Mouse (Mus musculus) embryonic facial prominence, embryonic 14.5 days (tissue): ENCODE measurements at regions not wholly inside any gene's neighbourhood (a gene's known extent, or its start where the extent isn't known, plus 50 kb on each side); places are given as distances from the start of the nearest gene placed in this dataset.

Experiments
- ATAC-seq: fragments of 200-750 bp; cut with Nextera tagmentation; 2 replicates; pipeline ENCODE4 v1.8.0; 2017; ENCODE audit warnings: low read depth, moderate number of reproducible peaks, moderate TSS enrichment
- DNase-seq: peaks from one replicate; pipeline ENCODE4 v3.0.0-alpha.2; 2015; ENCODE audit warnings: low spot score
- H3K27ac ChIP-seq: fragments of 300-500 bp; sonication (generic); replicated peaks from 2 replicates; pipeline ENCODE4 v1.5.1; 2014; ENCODE audit warnings: low read depth, mild to moderate bottlenecking, low read length, moderate library complexity
- H3K27me3 ChIP-seq: fragments of 300-500 bp; sonication (generic); replicated peaks from 2 replicates; pipeline ENCODE4 v1.6.1; 2014; ENCODE audit warnings: low read length; ENCODE audit not compliant: control insufficient read depth, insufficient read depth
- H3K36me3 ChIP-seq: fragments of 300-500 bp; sonication (generic); 2 replicates; pipeline ENCODE4 v1.6.1; 2014; ENCODE audit warnings: low read length, mixed read lengths; ENCODE audit not compliant: control insufficient read depth, insufficient read depth
- H3K4me1 ChIP-seq: fragments of 300-500 bp; sonication (generic); 2 replicates; pipeline ENCODE4 v1.6.1; 2014; ENCODE audit warnings: antibody characterized with exemption, low read length; ENCODE audit not compliant: control insufficient read depth, insufficient read depth
- H3K4me2 ChIP-seq: fragments of 300-500 bp; sonication (generic); 2 replicates; pipeline ENCODE4 v1.6.1; 2014; ENCODE audit warnings: low read depth, mild to moderate bottlenecking, low read length, moderate library complexity, mixed read lengths
- H3K4me3 ChIP-seq: fragments of 300-500 bp; sonication (generic); 2 replicates; pipeline ENCODE4 v1.5.1; 2014; ENCODE audit warnings: low read depth, mild to moderate bottlenecking, low read length
- H3K9ac ChIP-seq: fragments of 300-500 bp; sonication (generic); 2 replicates; pipeline ENCODE4 v1.6.1; 2014; ENCODE audit warnings: low read depth, mild to moderate bottlenecking, low read length, moderate library complexity, mixed read lengths
- H3K9me3 ChIP-seq: fragments of 300-500 bp; sonication (generic); 2 replicates; pipeline ENCODE4 v1.6.1; 2016; ENCODE audit warnings: low read length; ENCODE audit not compliant: control insufficient read depth
- WGBS: fragments of 180-500 bp; shearing (Covaris S2); extraction: QIAGEN DNeasy Blood & Tissue Kit; methylation state at CpG from one replicate; pipeline ENCODE4 v1.1.7; 2014; 5-methylcytosine and 5-hydroxymethylcytosine counted together

GRCm38 (mm10) chr13:107100852-107101325 lies 79.0 kb upstream of the Kif2a start:
- 61% methylated on average over 6 of the region's 6 CpGs for WGBS
- H3K27me3 ChIP-seq = no peaks in the 10 kb centered on the region
- no peak overlapping the region for H3K9ac ChIP-seq
- DNase-seq (peak; percentile 30), ATAC-seq (peak; percentile 37; the same call in 1 of the 2 replicates)
- no peak overlapping the region; the same call in 1 of the 2 replicates for H3K4me2 ChIP-seq
- H3K4me1 ChIP-seq = no peaks in the 10 kb centered on the region
- H3K4me3 ChIP-seq = no peak overlapping the region
- no peak overlapping the region for H3K27ac ChIP-seq
- H3K36me3 ChIP-seq = no peaks in the 10 kb centered on the region
- H3K9me3 ChIP-seq = no peaks in the 10 kb centered on the region

- no peaks in the 10 kb centered on the region for H3K9me3 ChIP-seq
- DNase-seq (no peak), ATAC-seq (no peak)
- peaks cover 7% of the 10 kb centered on the region; the same call in 1 of the 2 replicates for H3K4me1 ChIP-seq
- no peak overlapping the region for H3K4me2 ChIP-seq
- no peak overlapping the region for H3K9ac ChIP-seq
- no peak overlapping the region for H3K4me3 ChIP-seq
- WGBS = 74% methylated on average over 3 of the region's 3 CpGs
- H3K27me3 ChIP-seq = no peaks in the 10 kb centered on the region
- no peak overlapping the region for H3K27ac ChIP-seq
- no peaks in the 10 kb centered on the region for H3K36me3 ChIP-seq
Measured at GRCm38 (mm10) chr13:107100116-107100515, 78.2 kb upstream of the Kif2a start.

- 83% methylated on average over 4 of the region's 4 CpGs for WGBS
- no peak overlapping the region for H3K4me3 ChIP-seq
- DNase-seq = no peak
- H3K27ac ChIP-seq = no peak overlapping the region
- H3K36me3 ChIP-seq = no peaks in the 10 kb centered on the region
- H3K4me2 ChIP-seq = no peak overlapping the region
- H3K9me3 ChIP-seq = no peaks in the 10 kb centered on the region
- no peak for ATAC-seq
- no peak overlapping the region for H3K9ac ChIP-seq
- H3K27me3 ChIP-seq = no peaks in the 10 kb centered on the region
- H3K4me1 ChIP-seq = peaks cover 12% of the 10 kb centered on the region; the same call in 1 of the 2 replicates
Measured at GRCm38 (mm10) chr13:107097005-107097404, 75.1 kb upstream of the Kif2a start.

- H3K4me3 ChIP-seq = no peak overlapping the region
- DNase-seq (peak; percentile 61), ATAC-seq (peak; percentile 76)
- no peaks in the 10 kb centered on the region for H3K9me3 ChIP-seq
- peak overlapping the region; percentile 23; the same call in 1 of the 2 replicates for H3K4me2 ChIP-seq
- H3K36me3 ChIP-seq = no peaks in the 10 kb centered on the region
- no peak overlapping the region for H3K9ac ChIP-seq
- 57% methylated on average over 11 of the region's 11 CpGs for WGBS
- H3K27me3 ChIP-seq = no peaks in the 10 kb centered on the region
- peaks cover 12% of the 10 kb centered on the region; the same call in 1 of the 2 replicates for H3K4me1 ChIP-seq
- peak overlapping the region; percentile 44; the same call in 1 of the 2 replicates for H3K27ac ChIP-seq
Measured at GRCm38 (mm10) chr13:107094976-107095716, 73.2 kb upstream of the Kif2a start.

GRCm38 (mm10) chr13:107094487-107094886 lies 72.6 kb upstream of the Kif2a start:
- Histone ChIP-seq H3K9me3 (no peaks in the 10 kb centered on the region), H3K4me1 (peaks cover 12% of the 10 kb centered on the region; the same call in 1 of the 2 replicates), H3K27me3 (no peaks in the 10 kb centered on the region), H3K27ac (no peak overlapping the region), H3K4me2 (no peak overlapping the region; the same call in 1 of the 2 replicates), H3K4me3 (no peak overlapping the region), H3K9ac (no peak overlapping the region), H3K36me3 (no peaks in the 10 kb centered on the region)
- ATAC-seq (no peak), DNase-seq (peak; percentile 35)
- 67% methylated on average over 11 of the region's 11 CpGs for WGBS

GRCm38 (mm10) chr13:107093683-107094082 lies 71.8 kb upstream of the Kif2a start:
- WGBS = 94% methylated on average over 2 of the region's 2 CpGs
- ATAC-seq = no peak
- H3K27ac ChIP-seq = no peak overlapping the region

GRCm38 (mm10) chr13:107088198-107088597 lies 66.3 kb upstream of the Kif2a start:
- H3K4me2 ChIP-seq = no peak overlapping the region
- ATAC-seq = no peak
- H3K36me3 ChIP-seq = no peaks in the 10 kb centered on the region
- no peaks in the 10 kb centered on the region for H3K9me3 ChIP-seq
- H3K9ac ChIP-seq = no peak overlapping the region
- no peak for DNase-seq
- H3K27me3 ChIP-seq = no peaks in the 10 kb centered on the region
- no peak overlapping the region for H3K27ac ChIP-seq
- H3K4me1 ChIP-seq = no peaks in the 10 kb centered on the region
- 61% methylated on average over 1 of the region's 1 CpGs for WGBS
- H3K4me3 ChIP-seq = no peak overlapping the region

More at GRCm38 (mm10) chr13:107093683-107094082, 71.8 kb upstream of the Kif2a start:
- no peak overlapping the region for H3K4me2 ChIP-seq
- no peaks in the 10 kb centered on the region for H3K36me3 ChIP-seq
- no peak for DNase-seq
- H3K9ac ChIP-seq = no peak overlapping the region
- no peaks in the 10 kb centered on the region for H3K9me3 ChIP-seq
- no peak overlapping the region for H3K4me3 ChIP-seq
- H3K4me1 ChIP-seq = peaks cover 12% of the 10 kb centered on the region; the same call in 1 of the 2 replicates
- no peaks in the 10 kb centered on the region for H3K27me3 ChIP-seq

GRCm38 (mm10) chr13:107087355-107087754 lies 65.4 kb upstream of the Kif2a start:
- no peaks in the 10 kb centered on the region for H3K36me3 ChIP-seq
- ATAC-seq = no peak
- whole genome bisulfite sequencing = 62% methylated on average over 6 of the region's 6 CpGs
- H3K27ac ChIP-seq = no peak overlapping the region
- no peaks in the 10 kb centered on the region for H3K4me1 ChIP-seq
- H3K9me3 ChIP-seq = no peaks in the 10 kb centered on the region
- no peak overlapping the region for H3K4me2 ChIP-seq
- no peaks in the 10 kb centered on the region for H3K27me3 ChIP-seq
- H3K9ac ChIP-seq = no peak overlapping the region
- DNase-seq = no peak
- no peak overlapping the region for H3K4me3 ChIP-seq

GRCm38 (mm10) chr13:107078085-107078484 lies 56.2 kb upstream of the Kif2a start:
- WGBS = 75% methylated on average over 1 of the region's 1 CpGs
- Histone ChIP-seq H3K9ac (no peak overlapping the region), H3K27me3 (no peaks in the 10 kb centered on the region), H3K36me3 (no peaks in the 10 kb centered on the region), H3K9me3 (no peaks in the 10 kb centered on the region), H3K27ac (no peak overlapping the region), H3K4me1 (no peaks in the 10 kb centered on the region), H3K4me2 (no peak overlapping the region), H3K4me3 (no peak overlapping the region)
- DNase-seq (no peak), ATAC-seq (no peak)
